Mouse (Mus musculus): ENCODE measurements around the gene Apoh. TPM values are rescaled to one million over a fixed set of nuclear protein-coding genes. Genes with fewer than 3 reads are reported as not detected.

The Apoh gene
- polyA plus RNA-seq, 1 experiment = 0.25 TPM

GRCm38 (mm10) chr11:108376815-108377214 is 33.7 kb downstream of the Apoh start:
- Histone ChIP-seq H3K36me3 (ENCODE audit: control insufficient read depth, insufficient read depth) (no peaks in the 10 kb centered on the region), H3K4me3 (no peak overlapping the region), H3K79me2 (ENCODE audit: control insufficient read depth, insufficient read depth) (no peaks in the 10 kb centered on the region), H3K27me3 (ENCODE audit: control insufficient read depth, insufficient read depth, insufficient read length) (no peaks in the 10 kb centered on the region), H3K4me2 (ENCODE audit: low read depth) (no peak overlapping the region), H3ac (ENCODE audit: control insufficient read depth, insufficient read length) (no peak overlapping the region)
- TF ChIP-seq POLR2A (IDR thresholded peaks at IDR 0.05; ENCODE audit: insufficient read length, low read depth) = no peak
- TF ChIP-seq MYOG (IDR thresholded peaks at IDR 0.05; ENCODE audit: control insufficient read depth in 1 of 3, insufficient read depth in 1 of 3, insufficient read length in 2 of 3, low read depth in 2 of 3) = no peak
- no peak for TF ChIP-seq POLR2AphosphoS2 (IDR thresholded peaks at IDR 0.05; ENCODE audit: insufficient read length, low read depth)
- no peak for TF ChIP-seq REST (IDR thresholded peaks at IDR 0.05; ENCODE audit: insufficient read depth, insufficient read length)
- no peak for TF ChIP-seq USF1 (IDR thresholded peaks at IDR 0.05; ENCODE audit: low read depth)
- no peak for TF ChIP-seq E2F4 (IDR thresholded peaks at IDR 0.05; ENCODE audit: insufficient read depth)
- no peak for TF ChIP-seq TCF3 (IDR thresholded peaks at IDR 0.05; ENCODE audit: insufficient read length, low read depth)
- TF ChIP-seq TCF12 (IDR thresholded peaks at IDR 0.05; ENCODE audit: insufficient read depth, poor library complexity, severe bottlenecking) = no peak
- TF ChIP-seq MYOD1 (IDR thresholded peaks at IDR 0.05; ENCODE audit: control insufficient read depth in 1 of 3, insufficient read length in 2 of 3, low read depth in 2 of 3) = no peak
- no peak for TF ChIP-seq SRF (IDR thresholded peaks at IDR 0.05; ENCODE audit: control insufficient read depth, insufficient read length, low read depth)
- TF ChIP-seq MAX (IDR thresholded peaks at IDR 0.05; ENCODE audit: low read depth) = no peak
- no peak for TF ChIP-seq CEBPB (IDR thresholded peaks at IDR 0.05; ENCODE audit: insufficient read depth, poor library complexity, severe bottlenecking)

- H3K27me3 ChIP-seq (ENCODE audit: control insufficient read depth, insufficient read depth, insufficient read length) = no peaks in the 10 kb centered on the region
These were observed 34.7 kb downstream of the Apoh start for GRCm38 (mm10) chr11:108377680-108378362.

GRCm38 (mm10) chr11:108378363-108378751 is 35.2 kb downstream of the Apoh start:
- Histone ChIP-seq H3ac (ENCODE audit: control insufficient read depth, insufficient read length) (no peak overlapping the region), H3K36me3 (ENCODE audit: control insufficient read depth, insufficient read depth) (no peaks in the 10 kb centered on the region), H3K79me2 (ENCODE audit: control insufficient read depth, insufficient read depth) (no peaks in the 10 kb centered on the region), H3K4me2 (ENCODE audit: low read depth) (no peak overlapping the region), H3K27me3 (ENCODE audit: control insufficient read depth, insufficient read depth, insufficient read length) (no peaks in the 10 kb centered on the region), H3K4me3 (no peak overlapping the region)
- no peak for TF ChIP-seq POLR2AphosphoS2 (IDR thresholded peaks at IDR 0.05; ENCODE audit: insufficient read length, low read depth)
- TF ChIP-seq TCF12 (IDR thresholded peaks at IDR 0.05; ENCODE audit: insufficient read depth, poor library complexity, severe bottlenecking) = no peak
- no peak for TF ChIP-seq POLR2A (IDR thresholded peaks at IDR 0.05; ENCODE audit: insufficient read length, low read depth)
- TF ChIP-seq MYOG (IDR thresholded peaks at IDR 0.05; ENCODE audit: control insufficient read depth in 1 of 3, insufficient read depth in 1 of 3, insufficient read length in 2 of 3, low read depth in 2 of 3) = no peak
- TF ChIP-seq TCF3 (IDR thresholded peaks at IDR 0.05; ENCODE audit: insufficient read length, low read depth) = no peak
- TF ChIP-seq MAX (IDR thresholded peaks at IDR 0.05; ENCODE audit: low read depth) = no peak
- TF ChIP-seq SRF (IDR thresholded peaks at IDR 0.05; ENCODE audit: control insufficient read depth, insufficient read length, low read depth) = no peak
- TF ChIP-seq USF1 (IDR thresholded peaks at IDR 0.05; ENCODE audit: low read depth) = no peak
- no peak for TF ChIP-seq CEBPB (IDR thresholded peaks at IDR 0.05; ENCODE audit: insufficient read depth, poor library complexity, severe bottlenecking)
- no peak for TF ChIP-seq MYOD1 (IDR thresholded peaks at IDR 0.05; ENCODE audit: control insufficient read depth in 1 of 3, insufficient read length in 2 of 3, low read depth in 2 of 3)
- no peak for TF ChIP-seq REST (IDR thresholded peaks at IDR 0.05; ENCODE audit: insufficient read depth, insufficient read length)

More at GRCm38 (mm10) chr11:108377680-108378362, 34.7 kb downstream of the Apoh start:
- TF ChIP-seq POLR2AphosphoS2 (IDR thresholded peaks at IDR 0.05; ENCODE audit: insufficient read length, low read depth) = no peak
- TF ChIP-seq MAX (IDR thresholded peaks at IDR 0.05; ENCODE audit: low read depth) = no peak
- no peak for TF ChIP-seq SRF (IDR thresholded peaks at IDR 0.05; ENCODE audit: control insufficient read depth, insufficient read length, low read depth)
- no peak for TF ChIP-seq MYOD1 (IDR thresholded peaks at IDR 0.05; ENCODE audit: control insufficient read depth in 1 of 3, insufficient read length in 2 of 3, low read depth in 2 of 3)
- TF ChIP-seq TCF3 (IDR thresholded peaks at IDR 0.05; ENCODE audit: insufficient read length, low read depth) = no peak
- no peak for TF ChIP-seq TCF12 (IDR thresholded peaks at IDR 0.05; ENCODE audit: insufficient read depth, poor library complexity, severe bottlenecking)
- H3K4me3 ChIP-seq = no peak overlapping the region
- no peak overlapping the region for H3ac ChIP-seq (ENCODE audit: control insufficient read depth, insufficient read length)
- H3K4me2 ChIP-seq (ENCODE audit: low read depth) = peak overlapping the region; percentile 22
- no peaks in the 10 kb centered on the region for H3K79me2 ChIP-seq (ENCODE audit: control insufficient read depth, insufficient read depth)
- H3K36me3 ChIP-seq (ENCODE audit: control insufficient read depth, insufficient read depth) = no peaks in the 10 kb centered on the region

GRCm38 (mm10) chr11:108382664-108383063 is 39.5 kb downstream of the Apoh start:
- Histone ChIP-seq H3K4me2 (ENCODE audit: low read depth) (no peak overlapping the region), H3K4me3 (no peak overlapping the region), H3K36me3 (ENCODE audit: control insufficient read depth, insufficient read depth) (no peaks in the 10 kb centered on the region), H3K27me3 (ENCODE audit: control insufficient read depth, insufficient read depth, insufficient read length) (no peaks in the 10 kb centered on the region), H3K79me2 (ENCODE audit: control insufficient read depth, insufficient read depth) (no peaks in the 10 kb centered on the region), H3ac (ENCODE audit: control insufficient read depth, insufficient read length) (no peak overlapping the region)
- TF ChIP-seq POLR2A (IDR thresholded peaks at IDR 0.05; ENCODE audit: insufficient read length, low read depth) = no peak
- no peak for TF ChIP-seq USF1 (IDR thresholded peaks at IDR 0.05; ENCODE audit: low read depth)
- no peak for TF ChIP-seq CEBPB (IDR thresholded peaks at IDR 0.05; ENCODE audit: insufficient read depth, poor library complexity, severe bottlenecking)
- TF ChIP-seq TCF12 (IDR thresholded peaks at IDR 0.05; ENCODE audit: insufficient read depth, poor library complexity, severe bottlenecking) = no peak
- TF ChIP-seq SRF (IDR thresholded peaks at IDR 0.05; ENCODE audit: control insufficient read depth, insufficient read length, low read depth) = no peak
- TF ChIP-seq MYOG (IDR thresholded peaks at IDR 0.05; ENCODE audit: control insufficient read depth in 1 of 3, insufficient read depth in 1 of 3, insufficient read length in 2 of 3, low read depth in 2 of 3) = no peak
- TF ChIP-seq E2F4 (IDR thresholded peaks at IDR 0.05; ENCODE audit: insufficient read depth) = no peak
